Mouse (Mus musculus) activated CD4-positive, CD25-positive, alpha-beta regulatory T cell, adult 4 months (primary cell): ENCODE results near the gene Nr1i2. TPM values are rescaled to one million over a fixed set of nuclear protein-coding genes. Genes with fewer than 3 reads are reported as not detected.
"Not testable (repeated sequence)": the region's sequence is repeated elsewhere in the genome, so short reads cannot be mapped to it uniquely, and the experiment has no call there.

Experiments used
- ATAC-seq: one replicate; pipeline ENCODE4 v1.8.0; 2017
- polyA plus RNA-seq, 2 experiments: library from polyadenylated mRNA; unstranded; fragments of 100-300 nt; shearing (Covaris generic); gene quantifications; one replicate each; pipeline ENCODE4 v1.2.1; 2017

Nr1i2 gene
- polyA plus RNA-seq, 2 experiments from 2014 or later: not detected

DNA sequence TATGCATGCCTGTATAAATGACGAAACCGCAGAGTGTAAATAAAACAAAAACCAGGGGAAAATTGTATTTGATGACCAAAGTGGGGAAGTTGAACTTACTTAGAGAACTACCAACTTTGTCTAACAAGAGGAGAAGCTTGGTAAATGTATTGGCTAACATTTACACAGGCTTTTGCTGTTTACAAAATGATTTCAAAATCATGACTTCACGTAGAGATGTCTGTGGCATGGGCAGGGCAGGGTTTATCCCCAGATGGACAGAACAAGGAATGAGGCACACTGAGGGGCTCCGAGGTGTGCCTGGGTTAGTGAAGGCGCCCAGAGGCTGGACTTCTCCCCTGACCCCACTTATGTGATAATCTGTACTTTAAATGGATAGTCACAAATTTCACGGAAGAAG, 7.3 kb downstream of the Nr1i2 start:
- no peak for ATAC-seq

DNA sequence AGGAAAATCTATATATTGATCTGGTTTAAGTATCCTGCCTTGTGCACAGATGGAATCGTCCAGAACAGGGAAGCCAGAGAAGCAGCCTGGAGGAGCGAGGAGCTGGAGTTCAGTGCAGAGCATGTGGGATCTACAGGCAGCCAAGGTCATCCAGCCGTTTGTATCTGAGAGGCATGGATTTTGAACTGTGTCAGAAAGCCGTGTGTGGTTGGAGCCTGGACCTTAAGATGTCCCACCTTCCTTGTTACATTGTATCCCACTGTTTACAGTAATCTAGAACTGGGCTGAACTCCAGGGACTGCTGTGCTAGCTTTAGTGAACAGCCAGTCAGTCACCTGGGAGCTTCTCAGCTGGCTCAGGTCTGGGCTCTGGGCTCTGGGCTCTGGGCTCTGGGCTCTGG, 8.1 kb downstream of the Nr1i2 start:
- no peak for ATAC-seq

DNA sequence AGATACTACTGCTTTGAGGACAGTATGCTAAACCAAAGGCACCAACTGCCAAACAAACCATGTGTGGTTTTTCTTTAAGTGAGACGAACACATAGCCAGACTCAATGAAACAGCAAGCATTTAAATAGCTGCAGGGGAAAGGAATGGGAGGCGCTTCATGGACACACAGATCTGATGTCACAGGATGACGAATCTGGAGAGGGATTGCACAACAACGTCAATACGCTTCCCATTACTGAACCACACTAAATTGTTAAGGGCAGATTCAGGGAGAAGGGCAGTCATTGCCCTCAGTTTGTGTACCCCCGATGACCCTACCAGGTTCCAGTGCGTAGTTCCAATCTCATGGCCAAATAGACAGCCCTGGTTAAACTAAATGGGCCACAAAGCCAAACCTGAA, 8.8 kb downstream of the Nr1i2 start:
- no peak for ATAC-seq

DNA sequence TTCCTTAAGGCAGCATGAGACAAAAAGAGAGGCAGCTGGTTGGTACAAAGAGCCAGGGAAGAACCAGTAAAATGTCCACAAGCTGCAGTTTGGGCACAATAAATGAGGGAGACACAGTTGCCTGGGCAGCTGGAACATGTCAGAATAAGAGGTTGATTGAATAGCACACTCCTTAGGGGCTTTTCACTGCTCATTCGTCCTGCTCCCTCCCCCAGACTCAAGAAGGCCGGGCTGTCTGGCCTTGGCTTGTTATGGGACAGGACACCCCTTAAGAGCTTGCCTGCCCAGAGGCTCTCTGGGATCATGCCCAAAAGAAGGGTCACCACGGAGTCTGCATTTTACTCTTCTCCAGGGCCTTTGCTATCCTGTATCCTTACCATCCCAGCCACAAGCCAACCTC, 11.3 kb downstream of the Nr1i2 start:
- no peak for ATAC-seq

DNA sequence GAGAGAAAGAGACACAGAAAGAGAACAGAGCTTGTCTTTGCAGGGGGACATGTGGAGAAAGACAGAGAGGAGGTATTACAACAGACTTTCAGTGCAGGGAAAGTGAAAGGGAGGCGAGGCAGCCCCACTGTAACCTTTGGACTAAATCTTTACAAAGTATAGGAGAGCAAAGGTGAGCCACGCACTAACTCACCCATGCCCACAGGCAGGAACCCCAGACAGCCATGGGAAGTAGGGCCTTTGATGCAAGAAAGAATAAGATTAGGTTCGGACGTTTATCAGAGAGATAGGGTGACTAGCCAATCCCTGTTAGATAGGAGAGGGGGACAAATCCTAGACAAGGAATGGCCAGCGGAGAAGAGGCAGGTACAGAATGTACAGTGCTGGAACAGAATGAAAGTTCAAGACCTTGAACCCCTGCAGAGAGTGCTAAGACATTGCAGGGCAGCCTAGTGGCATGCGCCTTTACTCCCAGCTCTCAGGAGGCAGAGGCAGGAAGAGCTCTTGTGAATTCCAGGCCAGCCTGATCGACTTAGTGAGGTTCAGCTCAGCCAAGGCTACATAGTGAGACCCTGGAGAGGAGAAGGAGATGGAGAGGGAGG, 12.0 kb downstream of the Nr1i2 start:
- ATAC-seq: no peak

DNA sequence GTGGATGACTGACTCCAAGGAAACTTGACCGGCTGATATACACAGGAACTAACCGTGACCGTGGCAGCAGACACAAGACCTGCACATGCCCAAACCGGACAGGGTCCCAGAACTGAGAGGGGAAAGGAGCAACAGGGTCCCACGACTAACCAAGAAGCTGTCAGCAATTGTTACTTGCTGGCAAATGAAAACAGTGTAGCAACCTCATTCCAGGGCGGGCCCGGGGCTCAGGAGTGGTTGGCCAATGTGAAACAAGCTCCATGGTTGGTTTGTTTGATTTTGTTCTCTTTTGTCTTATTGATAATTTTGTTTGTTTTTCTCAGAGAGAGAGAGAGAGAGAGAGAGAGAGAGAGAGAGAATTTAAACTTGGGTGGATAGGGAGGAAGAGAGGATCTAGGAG, 13.7 kb downstream of the Nr1i2 start:
- ATAC-seq: no peak

DNA sequence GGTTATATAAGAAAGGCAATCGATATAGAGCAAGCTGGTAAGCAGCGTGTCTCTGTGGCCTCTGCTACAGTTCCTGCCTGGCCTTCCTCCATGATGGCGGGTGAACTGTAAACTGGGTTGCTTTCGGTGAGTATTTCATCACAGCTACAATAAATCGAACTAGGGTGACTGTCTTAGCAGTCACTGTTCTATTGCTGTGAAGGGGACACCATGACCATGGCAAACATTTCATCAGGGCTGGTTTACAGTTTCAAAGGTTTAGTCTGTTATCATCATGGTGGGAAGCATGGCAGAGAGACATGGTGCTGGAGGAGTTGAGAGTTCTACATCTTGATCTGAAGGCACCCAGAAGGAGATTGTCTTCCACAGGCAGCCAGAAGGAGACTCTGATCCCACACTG, 14.8 kb downstream of the Nr1i2 start:
- ATAC-seq: no peak

DNA sequence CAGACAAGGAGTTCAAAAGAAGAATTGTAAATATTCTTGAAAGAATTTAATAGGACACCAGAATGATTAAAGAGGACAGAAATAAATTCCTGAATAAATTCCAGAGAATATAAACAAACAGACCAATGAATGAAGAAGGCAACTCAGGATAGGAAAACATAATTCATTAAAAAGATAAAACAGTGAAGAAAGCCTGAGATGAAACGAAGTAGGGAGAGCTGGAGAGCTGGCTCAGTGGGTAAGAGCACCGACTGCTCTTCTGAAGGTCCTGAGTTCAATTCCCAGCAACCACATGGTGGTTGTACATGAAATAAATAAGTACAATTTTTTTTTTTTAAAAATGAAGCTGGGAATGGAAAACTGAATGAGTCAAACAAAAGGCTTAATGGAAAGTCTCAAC, 19.9 kb downstream of the Nr1i2 start:
- ATAC-seq: no peak

DNA sequence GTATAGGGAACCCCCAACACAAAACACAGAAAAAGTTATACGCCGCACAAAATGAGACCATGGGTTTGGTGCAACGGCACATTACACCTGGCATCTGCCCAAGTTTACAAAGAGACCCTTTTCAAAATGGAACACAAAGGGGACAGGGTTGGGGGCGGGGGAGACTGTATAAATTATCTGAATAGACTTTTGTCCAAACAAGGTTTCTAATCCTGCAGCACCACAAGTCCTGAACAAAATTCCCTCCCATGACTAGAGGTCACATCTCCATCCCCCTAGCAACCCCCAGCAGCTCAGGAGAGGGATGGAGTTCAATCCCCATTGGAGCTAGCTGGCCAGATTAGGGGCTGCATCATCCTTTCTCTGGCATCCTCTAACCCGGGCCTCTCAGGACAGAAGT, 22.1 kb downstream of the Nr1i2 start:
- no peak for ATAC-seq

DNA sequence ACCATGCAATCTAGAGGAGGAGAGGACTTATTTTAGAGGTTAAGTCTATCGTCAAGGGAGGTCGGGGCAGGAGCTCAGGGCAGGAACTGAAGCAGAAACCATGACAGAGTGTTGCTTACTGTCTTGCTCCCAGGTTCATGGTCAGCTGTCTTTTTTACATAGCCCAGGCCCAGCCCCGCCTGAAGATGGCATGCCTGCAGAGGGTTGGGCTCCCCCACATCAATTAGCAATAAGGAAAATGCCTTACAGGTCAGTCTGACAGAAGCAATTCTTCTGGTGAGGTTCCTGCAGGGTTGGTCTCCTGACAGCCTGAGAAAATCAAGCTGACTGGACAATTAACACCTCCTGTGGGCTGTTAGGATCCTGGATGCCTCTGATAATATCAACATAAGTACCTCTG, 23.0 kb downstream of the Nr1i2 start:
- ATAC-seq: no peak

DNA sequence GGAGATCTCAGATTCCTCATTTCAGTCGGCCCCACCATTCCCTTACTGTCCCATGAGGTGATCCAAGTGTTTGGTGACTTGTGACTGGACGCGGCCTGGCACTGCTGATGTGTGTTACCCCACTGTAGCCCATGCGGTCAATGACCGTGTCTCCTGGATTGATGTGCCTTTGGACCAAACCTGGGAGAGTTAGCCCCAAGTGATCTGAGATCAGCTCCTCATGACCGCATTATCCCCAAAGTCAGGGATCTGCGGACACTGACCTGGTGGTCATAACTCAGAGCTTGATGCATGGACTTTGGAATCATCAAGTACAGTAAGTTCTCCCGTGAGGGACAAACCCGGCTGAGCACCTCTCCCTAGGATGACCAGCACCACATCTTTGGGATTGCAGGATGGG, 38.7 kb downstream of the Nr1i2 start:
- no peak for ATAC-seq

DNA sequence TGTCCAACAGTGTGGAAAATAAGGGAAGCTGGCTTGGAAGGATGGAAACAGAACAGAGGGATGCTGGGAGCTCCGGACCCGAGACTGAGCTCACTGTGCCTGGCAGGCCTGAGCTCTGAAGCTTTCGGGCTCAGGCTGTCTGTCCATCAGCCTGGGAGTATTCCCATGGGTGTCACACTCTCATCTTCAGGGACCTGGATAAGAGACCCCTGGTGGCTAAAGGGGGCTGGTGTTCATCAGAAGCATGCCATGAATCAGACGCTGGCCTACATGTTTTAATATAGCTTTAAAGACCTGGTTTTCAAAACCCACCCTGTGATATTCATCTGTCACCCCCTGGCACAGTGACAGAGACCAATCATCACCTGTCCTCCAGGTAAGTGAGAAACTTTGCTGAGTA, 39.5 kb downstream of the Nr1i2 start:
- no peak for ATAC-seq

DNA sequence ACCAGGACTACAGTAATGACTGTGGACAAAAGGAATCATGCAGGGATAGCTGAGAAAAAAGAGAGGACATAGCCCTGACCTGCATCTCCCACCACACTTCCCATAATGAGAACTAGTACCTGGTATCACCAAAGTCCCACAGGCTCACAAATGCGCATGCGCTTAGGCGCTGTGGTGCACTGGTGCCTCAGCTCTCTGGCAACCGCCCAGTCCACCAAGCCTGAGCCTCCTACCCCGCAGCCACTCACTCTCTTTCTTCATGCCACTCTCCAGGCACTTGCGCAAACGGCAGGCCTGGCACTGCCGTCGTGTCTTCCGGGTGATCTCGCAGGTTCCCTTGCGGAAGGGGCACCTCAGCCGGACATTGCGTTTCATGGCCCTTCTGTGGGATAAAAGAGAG, 40.6 kb downstream of the Nr1i2 start:
- no peak for ATAC-seq

DNA sequence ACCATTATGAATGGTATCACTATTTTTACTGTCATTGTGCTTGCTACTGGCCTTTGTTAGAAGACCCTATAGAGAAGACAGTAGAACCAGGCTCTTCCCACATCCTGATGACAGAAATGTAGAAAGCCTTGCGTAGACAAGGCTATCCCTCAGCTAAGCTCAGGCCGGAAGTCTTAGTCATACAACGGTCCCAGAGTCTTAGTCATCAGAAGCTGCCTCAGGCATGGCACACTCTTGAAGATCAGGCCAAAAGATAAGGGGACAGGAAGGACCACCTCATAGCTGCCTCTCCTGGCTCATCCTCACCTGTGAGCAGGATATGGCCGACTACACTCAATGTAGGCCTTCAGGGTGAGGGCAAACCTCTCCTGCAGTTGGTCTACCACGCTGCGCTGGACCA, 44.2 kb downstream of the Nr1i2 start:
- no peak for ATAC-seq

DNA sequence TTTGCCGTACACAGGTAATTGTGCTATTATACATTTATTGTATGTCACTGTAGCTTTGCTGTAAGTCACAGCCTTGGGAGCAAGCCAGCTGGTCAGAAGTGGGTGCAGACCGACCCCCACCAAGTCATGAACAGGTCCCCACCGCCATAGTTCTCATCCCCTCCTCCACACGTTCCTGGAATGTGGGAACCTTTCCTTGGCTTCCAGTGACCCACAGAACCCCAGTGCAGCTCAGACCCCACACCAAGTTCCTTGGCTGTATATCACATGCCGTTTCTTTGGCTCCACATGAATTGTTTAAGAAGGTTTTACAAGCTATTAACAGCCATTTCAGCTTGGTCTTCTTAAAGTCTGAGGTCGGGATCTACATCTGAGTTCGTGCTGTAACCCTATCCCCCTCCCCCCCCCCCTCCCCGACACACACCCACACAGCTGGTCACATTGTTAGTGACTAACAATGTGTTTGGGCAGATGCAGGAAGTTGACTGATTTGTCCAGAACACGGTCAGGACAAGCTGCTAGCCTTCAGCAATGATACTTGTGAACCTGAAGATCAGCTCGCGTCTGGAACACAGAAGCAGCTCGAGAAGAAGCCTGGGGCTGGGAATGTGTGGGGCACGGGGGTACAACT, 46.2 kb downstream of the Nr1i2 start:
- ATAC-seq: no peak

DNA sequence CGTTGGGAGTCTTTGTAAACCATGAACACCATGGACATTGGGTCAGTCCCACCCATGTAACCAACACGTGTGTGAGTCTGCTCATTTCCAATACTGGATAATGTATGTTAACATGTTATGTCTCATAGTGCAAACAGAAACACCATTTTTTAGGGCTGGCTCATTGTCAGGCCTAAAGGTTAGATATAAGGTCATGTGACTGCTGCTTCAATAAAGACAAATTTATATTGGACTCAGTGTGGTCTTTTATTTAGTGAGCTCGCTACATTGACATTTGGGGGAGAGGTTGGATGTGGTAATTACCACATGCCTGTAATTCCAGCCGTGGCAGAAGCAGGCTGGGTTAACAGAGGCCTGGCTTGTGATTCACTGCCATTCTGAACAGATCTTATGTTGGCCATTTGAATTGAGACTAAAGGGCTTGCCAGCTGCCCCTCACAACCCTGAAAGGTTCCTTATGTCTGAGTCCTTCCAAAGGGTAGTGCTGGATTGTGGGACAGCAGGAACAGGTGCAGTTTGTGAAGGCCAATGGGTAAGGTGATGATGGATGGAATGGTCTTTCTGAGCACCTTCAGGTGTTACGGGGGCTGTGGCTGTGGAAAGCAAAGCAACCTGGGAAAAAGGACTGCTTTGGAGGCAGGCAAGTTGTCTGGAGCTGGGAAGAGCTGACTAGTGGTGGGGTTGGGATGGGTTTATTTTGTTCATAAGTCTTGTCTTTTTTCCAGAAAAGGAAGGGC, 48.6 kb downstream of the Nr1i2 start:
- no peak for ATAC-seq

DNA sequence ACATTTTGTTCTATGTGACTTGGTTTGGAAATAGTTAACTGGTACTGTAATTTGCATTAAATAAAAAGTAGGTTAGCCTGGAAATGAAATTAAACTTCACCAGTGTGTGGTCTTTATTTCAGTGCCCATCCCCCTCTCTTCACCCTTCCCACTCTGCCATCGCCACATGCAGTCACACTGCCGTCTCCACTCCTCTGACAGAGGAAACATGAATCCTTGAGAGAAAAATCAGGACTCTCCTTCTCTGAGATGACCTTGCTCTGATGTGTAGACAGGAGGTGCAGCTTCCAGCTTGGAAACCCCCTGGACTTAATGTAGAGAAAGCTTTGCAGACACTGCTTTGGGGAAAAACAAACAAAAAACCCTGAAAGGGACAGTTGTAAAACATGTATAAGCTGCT, 49.2 kb downstream of the Nr1i2 start:
- no peak for ATAC-seq

DNA sequence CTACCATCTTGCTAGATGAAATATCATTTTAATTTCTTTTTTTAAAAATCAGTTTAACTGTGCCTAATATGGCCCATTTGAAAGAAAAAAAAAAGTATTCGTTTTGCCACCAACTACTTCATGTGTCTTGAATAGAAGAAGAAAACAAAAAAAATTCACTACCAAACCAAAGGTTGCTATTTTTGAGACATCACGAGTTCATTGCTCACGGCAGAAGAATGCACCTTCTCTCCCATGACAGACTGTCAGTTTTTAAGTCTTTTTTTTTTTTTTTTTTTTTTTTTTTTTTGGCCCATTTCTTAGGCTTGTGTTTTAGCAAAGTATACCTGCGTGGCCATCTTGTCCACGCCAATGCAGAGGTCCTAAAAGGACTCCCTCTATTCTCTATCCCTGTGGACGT, 50.5 kb downstream of the Nr1i2 start:
- ATAC-seq: no peak

DNA sequence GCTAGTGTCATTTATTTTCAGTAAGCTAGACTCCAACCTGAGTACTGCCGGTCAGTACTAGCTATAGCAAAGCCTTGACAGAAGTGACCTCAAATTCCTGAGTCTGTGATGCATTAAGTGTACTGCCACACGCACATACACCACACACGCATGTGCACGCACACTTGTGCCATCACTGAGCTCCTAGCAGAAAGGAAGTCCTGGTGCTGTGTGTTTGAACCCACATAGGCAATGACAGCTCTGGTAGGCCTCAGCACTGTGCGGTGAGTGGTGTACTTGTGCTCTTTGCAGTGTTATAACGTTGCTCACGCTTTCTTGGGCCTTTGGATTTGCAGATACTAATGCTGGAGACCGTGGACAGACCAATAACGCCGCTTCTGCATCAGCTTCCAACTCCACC, 54.5 kb downstream of the Nr1i2 start:
- ATAC-seq: no peak

DNA sequence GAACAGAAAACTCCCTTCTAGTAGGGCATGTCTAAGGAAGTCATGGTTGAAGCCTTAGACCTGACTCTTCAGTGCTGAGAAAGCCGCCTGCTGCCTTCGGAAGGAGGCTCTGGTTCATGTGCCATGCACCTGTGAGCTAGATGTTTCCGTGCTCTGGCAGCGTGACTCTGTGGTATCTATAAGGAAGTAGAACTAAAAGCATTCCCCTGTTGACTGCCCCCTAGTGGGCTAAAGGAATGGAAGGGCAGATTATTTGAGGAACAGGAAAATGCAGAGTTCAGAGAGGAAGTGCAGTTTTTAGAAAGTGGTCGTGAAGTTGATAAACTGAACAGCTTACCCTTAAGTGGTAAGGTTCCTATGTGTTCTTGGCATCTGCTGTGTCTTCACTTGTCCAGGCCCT, 54.9 kb downstream of the Nr1i2 start:
- ATAC-seq: peak; percentile 88

DNA sequence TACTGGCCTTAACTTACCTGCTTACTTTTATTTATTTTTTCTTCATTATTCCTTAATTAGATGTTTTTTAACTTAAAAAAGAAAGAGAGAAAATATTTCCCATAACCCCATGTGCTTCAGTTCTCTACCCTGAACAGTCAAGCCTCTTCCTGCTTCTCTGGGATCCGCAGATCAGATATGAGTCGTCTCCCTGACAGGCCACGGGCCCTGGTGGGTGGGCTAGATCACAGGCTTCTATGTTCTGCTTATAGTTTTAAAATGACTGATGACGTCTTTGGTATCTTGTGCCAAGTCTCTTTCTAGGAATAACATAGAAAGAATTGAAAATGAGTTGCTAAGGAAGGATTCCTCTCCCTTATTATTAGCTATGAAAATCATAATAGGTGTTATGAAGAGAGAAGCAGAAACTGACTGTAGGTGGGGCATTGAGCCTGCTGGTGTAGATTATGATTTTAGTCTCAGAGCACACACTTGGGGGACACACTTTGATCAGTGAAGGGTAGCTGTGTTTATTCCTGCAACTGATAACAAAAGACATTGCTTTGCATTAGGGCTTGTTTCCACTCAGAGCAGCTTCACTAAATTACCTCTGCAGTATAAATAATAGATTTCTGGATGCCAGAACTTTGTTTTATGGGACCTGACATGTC, 57.6 kb downstream of the Nr1i2 start:
- no peak for ATAC-seq

DNA sequence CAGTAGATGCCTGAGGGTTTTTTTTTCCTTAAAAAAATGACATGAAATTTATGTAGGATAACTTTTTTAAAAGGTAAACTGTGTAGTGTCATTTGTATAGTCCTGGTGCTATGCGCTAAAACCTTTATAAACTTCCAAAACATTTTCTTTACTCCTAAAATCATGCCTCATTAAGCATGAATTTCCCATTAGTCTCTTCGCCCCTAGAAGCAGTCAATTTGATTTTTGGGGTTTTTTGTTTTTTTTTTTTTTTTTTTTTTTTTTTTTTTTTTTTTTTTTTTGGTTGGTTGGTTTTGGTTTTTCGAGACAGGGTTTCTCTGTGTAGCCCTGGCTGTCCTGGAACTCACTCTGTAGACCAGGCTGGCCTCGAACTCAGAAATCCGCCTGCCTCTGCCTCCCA, 72.1 kb downstream of the Nr1i2 start:
- ATAC-seq: not testable (repeated sequence)

DNA sequence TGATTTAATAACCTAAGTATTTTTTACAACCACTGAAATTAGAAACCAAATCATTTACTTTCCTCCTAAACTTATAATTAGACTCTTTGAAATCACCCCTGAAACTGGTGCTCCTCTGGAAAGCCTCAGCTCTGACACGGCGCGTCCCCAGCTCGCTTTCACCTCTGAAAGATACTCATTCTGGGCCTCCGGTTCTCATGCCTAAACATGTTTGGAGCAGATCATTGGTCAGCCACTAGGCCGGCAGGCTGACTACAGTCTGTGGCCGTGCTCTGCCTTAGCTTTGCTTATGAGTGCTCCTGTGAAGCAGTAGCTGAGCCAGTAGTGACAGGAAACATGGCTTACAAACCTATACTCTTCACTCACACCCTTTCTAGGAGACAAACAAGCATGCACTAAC, 89.4 kb downstream of the Nr1i2 start:
- ATAC-seq: no peak
